Mouse (Mus musculus): ENCODE data around the gene Sars2.
A peak's percentile ranks its signal among the peaks of the same experiment; 100 is the strongest.
"Not testable (repeated sequence)": the region's sequence is repeated elsewhere in the genome, so short reads cannot be mapped to it uniquely, and the experiment has no call there.

Sars2 gene

GRCm38 (mm10) chr7:28741709-28742438, at the start of gene Sars2, which contains the start of gene Mrps12:
TSS of gene Sars2 (plus strand) at chr7:28741992.
TSS of gene Mrps12 (minus strand) at chr7:28741820.
- peak; percentile 92 to 98 for DNase-seq (ENCODE audit: low spot score in 2 of 2)

- DNase-seq (ENCODE audit: low spot score in 2 of 2), result no peak
Observed at GRCm38 (mm10) chr7:28692545-28693320, 49.1 kb upstream of the Sars2 start, which contains the start of gene Fbxo27. TSS of gene Fbxo27 (plus strand) at chr7:28692849.

- DNase-seq (ENCODE audit: low spot score in 2 of 2), result peak; percentile 73 to 78
Observed at GRCm38 (mm10) chr7:28693321-28693966, 48.3 kb upstream of the Sars2 start.

GRCm38 (mm10) chr7:28694423-28694822, 47.4 kb upstream of the Sars2 start:
- no peak for DNase-seq (ENCODE audit: low spot score in 2 of 2)

GRCm38 (mm10) chr7:28694966-28695511, 46.8 kb upstream of the Sars2 start:
- no peak for DNase-seq (ENCODE audit: low spot score in 2 of 2)

GRCm38 (mm10) chr7:28697277-28697676, 44.5 kb upstream of the Sars2 start:
- no peak for DNase-seq (ENCODE audit: low spot score in 2 of 2)

GRCm38 (mm10) chr7:28700269-28700668, 41.5 kb upstream of the Sars2 start:
- no peak for DNase-seq (ENCODE audit: low spot score in 2 of 2)

- DNase-seq (ENCODE audit: low spot score in 2 of 2), result not testable (repeated sequence)
Observed at GRCm38 (mm10) chr7:28701306-28701705, 40.5 kb upstream of the Sars2 start.

GRCm38 (mm10) chr7:28702601-28703143, 39.1 kb upstream of the Sars2 start:
- DNase-seq (ENCODE audit: low spot score in 2 of 2), result no peak

GRCm38 (mm10) chr7:28709454-28709853, 32.3 kb upstream of the Sars2 start:
- DNase-seq (ENCODE audit: low spot score in 2 of 2), result no peak

GRCm38 (mm10) chr7:28710962-28711361, 30.8 kb upstream of the Sars2 start:
- DNase-seq (ENCODE audit: low spot score in 2 of 2), result no peak

- DNase-seq (ENCODE audit: low spot score in 2 of 2), result no peak
Observed at GRCm38 (mm10) chr7:28714667-28715066, 27.1 kb upstream of the Sars2 start.

- no peak for DNase-seq (ENCODE audit: low spot score in 2 of 2)
Observed at GRCm38 (mm10) chr7:28715598-28715997, 26.2 kb upstream of the Sars2 start.

GRCm38 (mm10) chr7:28716590-28717281, 25.1 kb upstream of the Sars2 start, which contains the start of gene Fbxo17:
TSS of gene Fbxo17 (plus strand) at chr7:28716804.
- peak in 1 of 2 experiments; percentile 71 for DNase-seq (ENCODE audit: low spot score in 2 of 2)

GRCm38 (mm10) chr7:28717726-28718125, 24.1 kb upstream of the Sars2 start:
- DNase-seq (ENCODE audit: low spot score in 2 of 2), result no peak

GRCm38 (mm10) chr7:28719159-28719558, 22.6 kb upstream of the Sars2 start:
- DNase-seq (ENCODE audit: low spot score in 2 of 2), result no peak

- no peak for DNase-seq (ENCODE audit: low spot score in 2 of 2)
Observed at GRCm38 (mm10) chr7:28719650-28720049, 22.1 kb upstream of the Sars2 start.

- DNase-seq (ENCODE audit: low spot score in 2 of 2), result no peak
Observed at GRCm38 (mm10) chr7:28720753-28721537, 20.8 kb upstream of the Sars2 start.

GRCm38 (mm10) chr7:28722079-28722478, 19.7 kb upstream of the Sars2 start:
- no peak for DNase-seq (ENCODE audit: low spot score in 2 of 2)

- DNase-seq (ENCODE audit: low spot score in 2 of 2), result no peak
Observed at GRCm38 (mm10) chr7:28724613-28725012, 17.2 kb upstream of the Sars2 start.

All from spleen, postnatal 4 days (tissue).